Mouse (Mus musculus) liver, embryonic 12.5 days (tissue): Measurements from ENCODE around the gene Rita1. TPM values are rescaled to one million over a fixed set of nuclear protein-coding genes. Genes with fewer than 3 reads are reported as not detected.

Source experiments
- ATAC-seq: fragments of 200-750 bp; cut with Nextera tagmentation; 2 replicates; pipeline ENCODE4 v1.8.0; 2017; ENCODE audit warnings: moderate number of reproducible peaks, mild to moderate bottlenecking, moderate library complexity
- H3K27ac ChIP-seq: fragments of 300-500 bp; sonication (generic); 2 replicates; pipeline ENCODE4 v1.5.1; 2016; ENCODE audit warnings: mild to moderate bottlenecking
- H3K27me3 ChIP-seq: fragments of 300-500 bp; sonication (generic); replicated peaks from 2 replicates; pipeline ENCODE4 v1.6.1; 2016; ENCODE audit warnings: mild to moderate bottlenecking, moderate library complexity
- H3K36me3 ChIP-seq: fragments of 300-500 bp; sonication (generic); 2 replicates; pipeline ENCODE4 v1.6.1; 2016; ENCODE audit warnings: mild to moderate bottlenecking, moderate library complexity
- H3K4me1 ChIP-seq: fragments of 300-500 bp; sonication (generic); 2 replicates; pipeline ENCODE4 v1.6.1; 2016
- H3K4me2 ChIP-seq: fragments of 300-500 bp; sonication (generic); 2 replicates; pipeline ENCODE4 v1.6.1; 2016; ENCODE audit warnings: mild to moderate bottlenecking, moderate library complexity
- H3K4me3 ChIP-seq: fragments of 300-500 bp; sonication (generic); 2 replicates; pipeline ENCODE4 v1.5.1; 2016; ENCODE audit warnings: mild to moderate bottlenecking, moderate library complexity
- H3K9ac ChIP-seq: fragments of 300-500 bp; sonication (generic); 2 replicates; pipeline ENCODE4 v1.6.1; 2016; ENCODE audit warnings: mild to moderate bottlenecking, moderate library complexity
- H3K9me3 ChIP-seq: fragments of 300-500 bp; sonication (generic); replicated peaks from 2 replicates; pipeline ENCODE4 v1.6.1; 2016; ENCODE audit warnings: mild to moderate bottlenecking, moderate library complexity
- WGBS: fragments of 180-500 bp; shearing (Covaris S2); methylation state at CpG from one replicate; pipeline ENCODE4 v1.1.7; 2016; ENCODE audit not compliant: insufficient replicate concordance; 5-methylcytosine and 5-hydroxymethylcytosine counted together
- polyA plus RNA-seq: library from polyadenylated mRNA; unstranded; fragments of >200 nt; fragmentation: Nextera tagmentation; extraction: Ambion mirVana; gene quantifications from 2 replicates; pipeline ENCODE4 v1.2.1, GENCODE M21; 2016

The Rita1 gene
- polyA plus RNA-seq, 1 experiment from 2014 or later, result 7.3 TPM

GRCm38 (mm10) chr5:120609246-120609775, 3.1 kb downstream of the Rita1 start:
- no peak overlapping the region for H3K4me2 ChIP-seq
- no peak overlapping the region for H3K4me3 ChIP-seq
- WGBS, result 85% methylated on average over 16 of the region's 16 CpGs
- no peak overlapping the region for H3K9ac ChIP-seq
- H3K27ac ChIP-seq, result no peak overlapping the region
- H3K27me3 ChIP-seq, result no peaks in the 10 kb centered on the region
- H3K4me1 ChIP-seq, result peaks cover 43% of the 10 kb centered on the region
- no peaks in the 10 kb centered on the region for H3K9me3 ChIP-seq
- peaks cover 24% of the 10 kb centered on the region for H3K36me3 ChIP-seq
- no peak for ATAC-seq

- 79% methylated on average over 3 of the region's 3 CpGs for WGBS
- Histone ChIP-seq H3K27ac (no peak overlapping the region), H3K4me2 (no peak overlapping the region), H3K36me3 (peaks cover 24% of the 10 kb centered on the region), H3K27me3 (no peaks in the 10 kb centered on the region), H3K4me1 (peaks cover 35% of the 10 kb centered on the region), H3K9me3 (no peaks in the 10 kb centered on the region), H3K9ac (no peak overlapping the region), H3K4me3 (no peak overlapping the region)
- no peak for ATAC-seq
Measured at GRCm38 (mm10) chr5:120607335-120607734, 5.1 kb downstream of the Rita1 start.

DNA sequence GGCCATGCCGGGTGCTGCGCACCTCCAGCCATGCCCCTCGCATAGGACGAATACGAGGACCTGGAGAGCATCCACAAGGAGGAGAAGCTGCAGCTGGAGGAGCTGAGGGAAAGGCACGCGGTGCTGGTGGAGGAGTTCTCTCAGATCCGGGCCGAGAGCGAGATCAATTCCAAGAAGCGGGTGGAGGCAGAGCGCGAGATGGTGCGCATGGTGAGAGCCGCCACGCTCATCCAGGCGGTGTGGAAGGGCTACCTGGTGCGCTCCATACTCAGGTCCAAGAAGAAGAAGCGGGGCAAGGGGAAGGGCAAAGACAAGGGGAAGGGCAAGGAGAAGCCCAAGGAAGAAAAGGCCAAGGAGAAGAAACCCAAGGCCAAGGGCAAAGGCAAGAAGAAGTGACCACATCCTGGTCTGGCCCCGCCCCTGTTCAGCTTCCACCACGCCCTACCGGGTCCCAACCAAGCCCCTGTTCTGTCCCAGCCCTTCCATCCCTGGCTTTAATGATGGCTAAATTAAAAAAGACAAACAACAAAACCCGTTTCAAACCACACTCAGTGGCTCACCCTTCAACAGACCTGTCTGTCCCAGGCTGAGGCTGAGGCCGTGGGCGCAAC, 5.7 kb downstream of the Rita1 start:
- 60% methylated on average over 25 of the region's 25 CpGs for WGBS
- Histone ChIP-seq H3K4me3 (no peak overlapping the region), H3K27me3 (no peaks in the 10 kb centered on the region), H3K4me2 (no peak overlapping the region; the same call in 1 of the 2 replicates), H3K9me3 (no peaks in the 10 kb centered on the region), H3K9ac (no peak overlapping the region), H3K4me1 (peaks cover 33% of the 10 kb centered on the region), H3K27ac (no peak overlapping the region), H3K36me3 (peaks cover 24% of the 10 kb centered on the region)
- ATAC-seq, result no peak

DNA sequence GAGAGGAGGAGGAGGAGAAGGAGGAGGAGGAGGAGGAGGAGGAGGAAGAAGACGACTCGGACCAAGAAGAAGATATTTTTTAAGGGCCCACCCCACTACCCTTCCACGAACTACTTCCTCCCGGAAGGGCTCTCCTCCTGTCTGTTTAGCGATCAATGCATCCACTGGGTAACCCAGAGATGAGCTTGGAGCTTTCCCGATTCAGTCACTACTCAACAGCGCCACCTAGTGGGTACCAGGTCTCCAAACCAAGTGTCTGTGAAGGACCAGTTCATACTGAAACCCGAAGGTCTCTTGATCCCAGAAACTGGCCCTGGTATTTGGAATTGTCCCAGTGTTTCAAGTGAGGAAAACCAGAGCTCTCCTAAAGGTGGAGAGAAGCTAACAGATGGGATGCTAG, 6.7 kb downstream of the Rita1 start:
- peak overlapping the region; percentile 42 for H3K4me3 ChIP-seq
- H3K27me3 ChIP-seq, result no peaks in the 10 kb centered on the region
- peaks cover 21% of the 10 kb centered on the region for H3K36me3 ChIP-seq
- H3K27ac ChIP-seq, result no peak overlapping the region
- WGBS, result 1% methylated on average over 8 of the region's 8 CpGs
- peak; percentile 63 for ATAC-seq
- no peaks in the 10 kb centered on the region for H3K9me3 ChIP-seq
- peak overlapping the region; percentile 71 for H3K4me2 ChIP-seq
- peaks cover 33% of the 10 kb centered on the region for H3K4me1 ChIP-seq
- no peak overlapping the region for H3K9ac ChIP-seq

- Histone ChIP-seq H3K4me2 (peak overlapping the region; percentile 71), H3K9ac (peak overlapping the region; percentile 49), H3K4me3 (peak overlapping the region; percentile 42), H3K4me1 (peaks cover 37% of the 10 kb centered on the region), H3K36me3 (peaks cover 19% of the 10 kb centered on the region), H3K27ac (no peak overlapping the region), H3K27me3 (no peaks in the 10 kb centered on the region), H3K9me3 (no peaks in the 10 kb centered on the region)
- ATAC-seq, result peak; percentile 33; the same call in 1 of the 2 replicates
- WGBS, result 8% methylated on average over 10 of the region's 10 CpGs
Measured at GRCm38 (mm10) chr5:120605241-120605661, 7.1 kb downstream of the Rita1 start.

DNA sequence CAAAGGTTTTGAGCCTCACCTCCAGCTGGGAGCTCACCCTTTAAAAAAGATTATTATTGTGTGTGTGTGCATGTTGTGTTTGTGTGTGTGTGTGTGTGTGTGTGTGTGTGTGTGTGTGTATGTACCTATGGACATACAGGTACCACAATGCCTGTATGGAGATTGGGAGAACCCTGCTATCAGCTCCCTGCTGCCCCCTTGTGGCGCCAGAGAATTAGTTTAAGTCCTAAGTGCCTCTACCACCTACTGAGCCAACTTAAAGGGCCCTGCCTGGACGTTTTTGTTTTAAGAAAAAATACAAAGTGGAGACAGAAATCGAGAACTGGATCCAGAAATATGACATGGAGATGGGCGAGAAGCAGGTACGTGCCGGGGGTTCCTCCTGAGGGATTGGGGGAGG, 7.5 kb downstream of the Rita1 start:
- Histone ChIP-seq H3K27ac (no peak overlapping the region), H3K4me1 (peaks cover 42% of the 10 kb centered on the region), H3K4me3 (peak overlapping the region; percentile 42; the same call in 1 of the 2 replicates), H3K9ac (peak overlapping the region; percentile 49; the same call in 1 of the 2 replicates), H3K9me3 (no peaks in the 10 kb centered on the region), H3K4me2 (peak overlapping the region; percentile 71), H3K36me3 (peaks cover 15% of the 10 kb centered on the region), H3K27me3 (no peaks in the 10 kb centered on the region)
- WGBS, result under 1% methylated on average over 6 of the region's 6 CpGs
- peak; percentile 41; the same call in 1 of the 2 replicates for ATAC-seq

GRCm38 (mm10) chr5:120603515-120603914, 8.9 kb downstream of the Rita1 start:
- no peak for ATAC-seq
- H3K9ac ChIP-seq, result no peak overlapping the region
- H3K4me3 ChIP-seq, result no peak overlapping the region
- no peak overlapping the region; the same call in 1 of the 2 replicates for H3K27ac ChIP-seq
- WGBS, result 74% methylated on average over 7 of the region's 7 CpGs
- no peaks in the 10 kb centered on the region for H3K27me3 ChIP-seq
- H3K4me1 ChIP-seq, result peaks cover 55% of the 10 kb centered on the region
- H3K36me3 ChIP-seq, result peaks cover 8% of the 10 kb centered on the region; the same call in 1 of the 2 replicates
- H3K9me3 ChIP-seq, result no peaks in the 10 kb centered on the region
- H3K4me2 ChIP-seq, result no peak overlapping the region

DNA sequence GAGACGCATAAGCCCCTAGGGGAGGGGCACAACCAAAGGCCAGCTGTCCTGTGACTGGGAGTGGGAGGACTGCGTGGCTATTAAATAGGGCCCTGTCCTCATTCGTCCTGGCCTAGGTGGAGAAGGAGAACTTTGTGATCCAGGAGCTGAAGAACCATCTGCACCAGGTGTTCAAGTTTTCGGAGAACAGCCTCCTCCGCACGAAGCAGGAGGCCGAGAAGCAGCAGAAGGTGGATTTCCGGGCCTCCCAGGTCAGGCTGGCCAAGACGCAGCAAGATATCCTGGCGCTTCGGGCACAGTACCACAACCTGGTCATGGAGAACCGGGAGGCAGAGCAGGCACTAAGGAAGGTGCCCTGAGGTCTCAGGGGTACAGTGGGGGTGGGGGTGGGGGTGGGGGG, 10.2 kb downstream of the Rita1 start:
- Histone ChIP-seq H3K9me3 (no peaks in the 10 kb centered on the region), H3K4me2 (no peak overlapping the region), H3K27ac (no peak overlapping the region), H3K36me3 (no peaks in the 10 kb centered on the region), H3K27me3 (no peaks in the 10 kb centered on the region), H3K4me1 (peaks cover 59% of the 10 kb centered on the region), H3K9ac (no peak overlapping the region), H3K4me3 (no peak overlapping the region)
- no peak for ATAC-seq
- 84% methylated on average over 12 of the region's 12 CpGs for WGBS

DNA sequence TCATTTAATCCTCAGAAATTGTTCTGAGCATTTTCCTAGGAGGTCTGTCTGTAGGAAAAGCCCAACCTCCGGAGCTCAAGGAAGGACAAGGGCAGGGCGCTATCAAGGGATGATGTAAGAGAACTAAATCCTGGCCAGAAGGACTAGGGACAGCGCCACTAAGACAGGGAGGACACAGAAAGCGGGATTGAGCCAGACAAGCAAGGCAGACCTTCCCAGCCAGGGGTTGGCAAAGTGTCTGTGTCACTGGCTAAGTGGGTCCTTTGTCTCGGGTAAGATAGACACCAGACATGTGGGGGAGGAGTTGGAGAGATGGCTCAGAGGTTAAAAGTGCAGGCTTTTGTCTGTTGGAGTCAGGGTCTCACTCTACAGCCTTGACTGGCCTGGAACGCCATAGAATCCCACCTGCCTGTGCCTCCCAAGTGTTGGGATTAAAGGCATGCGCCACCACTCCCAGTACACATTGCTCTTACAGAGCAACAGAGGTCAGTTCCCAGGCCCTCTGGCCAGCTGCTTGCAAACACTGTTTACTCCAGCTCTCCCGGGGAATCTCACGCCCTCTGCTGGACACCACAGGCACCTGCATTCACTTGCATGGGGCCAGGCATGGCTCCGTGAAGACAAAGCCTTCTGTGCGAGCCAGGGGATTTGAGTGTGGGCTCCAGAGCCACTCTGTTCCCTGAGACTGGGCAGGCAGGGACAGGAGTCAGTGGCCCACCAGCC, 11.3 kb downstream of the Rita1 start:
- Histone ChIP-seq H3K36me3 (no peaks in the 10 kb centered on the region), H3K27me3 (no peaks in the 10 kb centered on the region), H3K4me2 (peak overlapping the region; percentile 58; the same call in 1 of the 2 replicates), H3K27ac (peak overlapping the region; percentile 90), H3K4me1 (peaks cover 59% of the 10 kb centered on the region), H3K4me3 (no peak overlapping the region), H3K9me3 (no peaks in the 10 kb centered on the region), H3K9ac (peak overlapping the region; percentile 25; the same call in 1 of the 2 replicates)
- WGBS, result 56% methylated on average over 11 of the region's 11 CpGs
- ATAC-seq, result no peak

- H3K4me3 ChIP-seq, result no peak overlapping the region
- WGBS, result 28% methylated on average over 6 of the region's 6 CpGs
- H3K9ac ChIP-seq, result peak overlapping the region; percentile 58
- no peaks in the 10 kb centered on the region for H3K36me3 ChIP-seq
- peak overlapping the region; percentile 58 for H3K4me2 ChIP-seq
- peaks cover 56% of the 10 kb centered on the region for H3K4me1 ChIP-seq
- peak overlapping the region; percentile 90 for H3K27ac ChIP-seq
- no peaks in the 10 kb centered on the region for H3K27me3 ChIP-seq
- H3K9me3 ChIP-seq, result no peaks in the 10 kb centered on the region
- peak; percentile 95 for ATAC-seq
Measured at GRCm38 (mm10) chr5:120599625-120600024, 12.8 kb downstream of the Rita1 start.

- peaks cover 8% of the 10 kb centered on the region; the same call in 1 of the 2 replicates for H3K9me3 ChIP-seq
- WGBS, result 81% methylated on average over 6 of the region's 6 CpGs
- H3K9ac ChIP-seq, result no peak overlapping the region
- no peak for ATAC-seq
- no peaks in the 10 kb centered on the region for H3K36me3 ChIP-seq
- no peak overlapping the region for H3K27ac ChIP-seq
- H3K27me3 ChIP-seq, result no peaks in the 10 kb centered on the region
- H3K4me2 ChIP-seq, result no peak overlapping the region
- peaks cover 48% of the 10 kb centered on the region for H3K4me1 ChIP-seq
- H3K4me3 ChIP-seq, result no peak overlapping the region
Measured at GRCm38 (mm10) chr5:120594485-120594884, 17.9 kb downstream of the Rita1 start.

- Histone ChIP-seq H3K27ac (no peak overlapping the region), H3K4me2 (no peak overlapping the region), H3K9me3 (peaks cover 8% of the 10 kb centered on the region; the same call in 1 of the 2 replicates), H3K4me1 (peaks cover 47% of the 10 kb centered on the region), H3K27me3 (no peaks in the 10 kb centered on the region), H3K9ac (no peak overlapping the region), H3K36me3 (no peaks in the 10 kb centered on the region), H3K4me3 (no peak overlapping the region)
- no peak for ATAC-seq
- 61% methylated on average over 7 of the region's 7 CpGs for WGBS
Measured at GRCm38 (mm10) chr5:120592141-120592540, 20.2 kb downstream of the Rita1 start.
